Mouse (Mus musculus): ENCODE measurements at regions not wholly inside any gene's neighbourhood (a gene's known extent, or its start where the extent isn't known, plus 50 kb on each side); places are given as distances from the start of the nearest gene placed in this dataset.

GRCm38 (mm10) chr13:90660950-90661349, 244.2 kb downstream of the Atp6ap1l start:
- Histone ChIP-seq H3K27ac (ENCODE audit: low read depth, low read length) (no peak overlapping the region), H3K4me2 (ENCODE audit: low read length) (no peak overlapping the region), H3K9ac (ENCODE audit: low read length) (no peak overlapping the region), H3K4me1 (ENCODE audit: control insufficient read depth, insufficient read depth, low read length) (no peaks in the 10 kb centered on the region), H3K36me3 (ENCODE audit: control insufficient read depth, insufficient read depth, low read length) (no peaks in the 10 kb centered on the region), H3K4me3 (ENCODE audit: low read depth, low read length) (no peak overlapping the region), H3K9me3 (replicated peaks; ENCODE audit: control insufficient read depth, low read length) (no peaks in the 10 kb centered on the region), H3K27me3 (replicated peaks; ENCODE audit: control insufficient read depth, insufficient read depth, low read length) (no peaks in the 10 kb centered on the region)
- WGBS: 13% methylated on average over 3 of the region's 3 CpGs
- ATAC-seq: no peak
- no peak for DNase-seq (ENCODE audit: low spot score)

GRCm38 (mm10) chr13:90659087-90659486, 246.1 kb downstream of the Atp6ap1l start:
- WGBS: 90% methylated on average over 5 of the region's 5 CpGs
- H3K4me3 ChIP-seq (ENCODE audit: low read depth, low read length): no peak overlapping the region
- no peaks in the 10 kb centered on the region for H3K4me1 ChIP-seq (ENCODE audit: control insufficient read depth, insufficient read depth, low read length)
- no peaks in the 10 kb centered on the region for H3K36me3 ChIP-seq (ENCODE audit: control insufficient read depth, insufficient read depth, low read length)
- H3K9me3 ChIP-seq (replicated peaks; ENCODE audit: control insufficient read depth, low read length): no peaks in the 10 kb centered on the region
- no peak for ATAC-seq
- no peak overlapping the region for H3K27ac ChIP-seq (ENCODE audit: low read depth, low read length)
- H3K9ac ChIP-seq (ENCODE audit: low read length): no peak overlapping the region
- H3K27me3 ChIP-seq (replicated peaks; ENCODE audit: control insufficient read depth, insufficient read depth, low read length): no peaks in the 10 kb centered on the region
- no peak overlapping the region for H3K4me2 ChIP-seq (ENCODE audit: low read length)
- no peak for DNase-seq (ENCODE audit: low spot score)

- Histone ChIP-seq H3K27me3 (replicated peaks; ENCODE audit: control insufficient read depth, insufficient read depth, low read length) (no peaks in the 10 kb centered on the region), H3K9me3 (replicated peaks; ENCODE audit: control insufficient read depth, low read length) (no peaks in the 10 kb centered on the region), H3K27ac (ENCODE audit: low read depth, low read length) (no peak overlapping the region), H3K9ac (ENCODE audit: low read length) (no peak overlapping the region), H3K4me2 (ENCODE audit: low read length) (no peak overlapping the region), H3K36me3 (ENCODE audit: control insufficient read depth, insufficient read depth, low read length) (no peaks in the 10 kb centered on the region), H3K4me1 (ENCODE audit: control insufficient read depth, insufficient read depth, low read length) (peaks cover 17% of the 10 kb centered on the region; the same call in 1 of the 2 replicates), H3K4me3 (ENCODE audit: low read depth, low read length) (no peak overlapping the region)
- WGBS: 40% methylated on average over 4 of the region's 4 CpGs
- ATAC-seq: no peak
- no peak for DNase-seq (ENCODE audit: low spot score)
These were observed 258.8 kb downstream of the Atp6ap1l start for GRCm38 (mm10) chr13:90646356-90646755.

DNA sequence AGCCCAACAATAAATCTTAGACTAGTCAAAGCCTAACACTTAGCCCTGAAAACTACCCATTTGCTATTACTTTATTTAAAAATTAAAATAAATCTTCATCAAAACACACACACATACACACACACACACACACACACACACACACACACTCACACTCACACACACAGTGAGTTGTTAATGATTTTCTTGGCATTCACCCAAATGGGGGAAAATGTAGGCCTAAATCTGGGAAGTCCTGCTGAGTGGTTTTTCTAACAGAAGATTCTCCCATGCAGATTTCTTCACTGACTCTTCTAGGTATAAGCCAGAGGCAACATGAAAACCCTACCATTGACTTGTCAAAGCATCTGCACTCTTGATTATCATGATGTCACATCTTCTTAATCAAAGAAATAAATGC, 260.9 kb downstream of the Atp6ap1l start:
- no peaks in the 10 kb centered on the region for H3K36me3 ChIP-seq (ENCODE audit: control insufficient read depth, insufficient read depth, low read length)
- peak; percentile 81 for DNase-seq (ENCODE audit: low spot score)
- no peak overlapping the region for H3K9ac ChIP-seq (ENCODE audit: low read length)
- H3K4me2 ChIP-seq (ENCODE audit: low read length): no peak overlapping the region
- H3K27ac ChIP-seq (ENCODE audit: low read depth, low read length): 0 out of 2 replicates have a peak overlapping the region, but pooled peaks have one; percentile 10
- no peaks in the 10 kb centered on the region for H3K9me3 ChIP-seq (replicated peaks; ENCODE audit: control insufficient read depth, low read length)
- peaks cover 17% of the 10 kb centered on the region; the same call in 1 of the 2 replicates for H3K4me1 ChIP-seq (ENCODE audit: control insufficient read depth, insufficient read depth, low read length)
- H3K4me3 ChIP-seq (ENCODE audit: low read depth, low read length): no peak overlapping the region
- ATAC-seq: no peak; the same call in 1 of the 2 replicates
- no peaks in the 10 kb centered on the region for H3K27me3 ChIP-seq (replicated peaks; ENCODE audit: control insufficient read depth, insufficient read depth, low read length)

GRCm38 (mm10) chr13:90643575-90644215, 261.5 kb downstream of the Atp6ap1l start:
- no peak overlapping the region for H3K27ac ChIP-seq (ENCODE audit: low read depth, low read length)
- H3K27me3 ChIP-seq (replicated peaks; ENCODE audit: control insufficient read depth, insufficient read depth, low read length): no peaks in the 10 kb centered on the region
- no peaks in the 10 kb centered on the region for H3K36me3 ChIP-seq (ENCODE audit: control insufficient read depth, insufficient read depth, low read length)
- H3K4me3 ChIP-seq (ENCODE audit: low read depth, low read length): no peak overlapping the region
- no peak overlapping the region for H3K4me2 ChIP-seq (ENCODE audit: low read length)
- no peaks in the 10 kb centered on the region for H3K9me3 ChIP-seq (replicated peaks; ENCODE audit: control insufficient read depth, low read length)
- peak; percentile 94 for DNase-seq (ENCODE audit: low spot score)
- ATAC-seq: peak; percentile 84
- no peak overlapping the region for H3K9ac ChIP-seq (ENCODE audit: low read length)
- 7% methylated on average over 4 of the region's 4 CpGs for WGBS
- H3K4me1 ChIP-seq (ENCODE audit: control insufficient read depth, insufficient read depth, low read length): peaks cover 17% of the 10 kb centered on the region; the same call in 1 of the 2 replicates

GRCm38 (mm10) chr13:90643109-90643508, 262.0 kb downstream of the Atp6ap1l start:
- Histone ChIP-seq H3K9me3 (replicated peaks; ENCODE audit: control insufficient read depth, low read length) (no peaks in the 10 kb centered on the region), H3K27ac (ENCODE audit: low read depth, low read length) (peak overlapping the region; percentile 64; the same call in 1 of the 2 replicates), H3K9ac (ENCODE audit: low read length) (no peak overlapping the region), H3K27me3 (replicated peaks; ENCODE audit: control insufficient read depth, insufficient read depth, low read length) (no peaks in the 10 kb centered on the region), H3K36me3 (ENCODE audit: control insufficient read depth, insufficient read depth, low read length) (no peaks in the 10 kb centered on the region), H3K4me1 (ENCODE audit: control insufficient read depth, insufficient read depth, low read length) (peaks cover 17% of the 10 kb centered on the region; the same call in 1 of the 2 replicates), H3K4me3 (ENCODE audit: low read depth, low read length) (no peak overlapping the region), H3K4me2 (ENCODE audit: low read length) (no peak overlapping the region; the same call in 1 of the 2 replicates)
- peak; percentile 85 for ATAC-seq
- DNase-seq (ENCODE audit: low spot score): peak; percentile 95
- WGBS: 3% methylated on average over 4 of the region's 4 CpGs

DNA sequence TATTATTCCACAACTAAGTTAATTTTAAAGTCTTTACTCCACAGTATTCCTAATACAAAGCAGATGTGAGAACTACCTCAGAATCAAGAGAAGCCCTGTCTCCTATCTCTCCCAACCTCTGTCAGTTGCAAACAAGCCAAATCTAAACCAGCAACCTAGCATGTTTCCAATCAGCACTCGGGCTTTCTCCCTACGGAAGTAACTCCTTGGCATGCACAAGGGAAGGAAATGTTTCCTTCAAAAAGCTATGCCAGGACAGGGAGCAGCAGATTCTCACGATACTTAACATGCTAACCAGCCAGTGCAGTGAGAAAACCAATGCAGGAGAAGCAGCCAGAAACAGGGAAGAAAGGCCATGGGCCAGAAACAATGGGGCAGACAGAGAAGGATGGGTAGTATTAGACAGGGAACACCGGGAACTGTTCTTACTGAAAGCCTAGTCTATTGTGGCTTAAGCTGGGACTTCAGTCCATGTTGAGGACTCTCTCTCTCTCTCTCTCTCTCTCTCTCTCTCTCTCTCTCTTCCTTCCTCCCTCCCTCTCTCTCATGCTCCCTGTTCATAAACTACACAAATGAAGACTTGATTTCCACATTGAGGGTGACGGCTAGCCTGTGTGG, 262.8 kb downstream of the Atp6ap1l start:
- 39% methylated on average over 5 of the region's 5 CpGs for WGBS

More for the DNA sequence above, 262.8 kb downstream of the Atp6ap1l start:
- DNase-seq (ENCODE audit: low spot score) (peak; percentile 30), ATAC-seq (peak; percentile 16; the same call in 1 of the 2 replicates)
- H3K4me3 ChIP-seq (ENCODE audit: low read depth, low read length): no peak overlapping the region
- H3K9ac ChIP-seq (ENCODE audit: low read length): no peak overlapping the region
- peaks cover 17% of the 10 kb centered on the region; the same call in 1 of the 2 replicates for H3K4me1 ChIP-seq (ENCODE audit: control insufficient read depth, insufficient read depth, low read length)
- no peaks in the 10 kb centered on the region for H3K27me3 ChIP-seq (replicated peaks; ENCODE audit: control insufficient read depth, insufficient read depth, low read length)
- no peaks in the 10 kb centered on the region for H3K9me3 ChIP-seq (replicated peaks; ENCODE audit: control insufficient read depth, low read length)
- H3K27ac ChIP-seq (ENCODE audit: low read depth, low read length): peak overlapping the region; percentile 64; the same call in 1 of the 2 replicates
- no peak overlapping the region for H3K4me2 ChIP-seq (ENCODE audit: low read length)
- no peaks in the 10 kb centered on the region for H3K36me3 ChIP-seq (ENCODE audit: control insufficient read depth, insufficient read depth, low read length)
